Mouse (Mus musculus) cortical plate, adult 2 months (tissue): ENCODE data around the gene Ptprd.

Source experiments
- CTCF ChIP-seq: fragments of 200-500 bp; IDR thresholded peaks from 2 replicates; pipeline ENCODE4 v1.5.1; 2011; ENCODE audit warnings: mild to moderate bottlenecking, control low read depth, low read length; ENCODE audit not compliant: insufficient read depth; ENCODE audit errors: extremely low read depth
- POLR2A ChIP-seq: fragments of 200-500 bp; IDR thresholded peaks from 2 replicates; pipeline ENCODE4 v1.6.1; 2011; ENCODE audit warnings: mild to moderate bottlenecking, low read length, control low read depth; ENCODE audit not compliant: insufficient read depth; ENCODE audit errors: extremely low read depth

DNA sequence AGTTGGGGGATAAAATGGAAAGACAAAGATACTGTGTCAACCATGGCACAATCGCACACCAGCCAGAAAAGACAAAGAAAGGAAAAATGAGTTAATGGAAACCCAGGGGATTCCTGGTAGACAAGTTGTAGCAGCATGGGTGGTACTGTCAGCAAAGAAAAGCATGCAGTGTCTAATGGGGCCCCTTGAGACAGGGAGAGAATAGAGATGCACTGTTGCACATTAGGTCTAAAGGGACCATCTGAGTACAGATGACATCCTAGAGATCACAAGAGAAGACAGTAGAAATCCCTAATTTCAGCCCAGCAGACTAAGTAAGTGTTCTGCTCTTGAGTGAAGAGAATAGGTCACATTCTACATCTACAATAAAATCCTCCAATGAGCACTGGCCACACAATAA is 1993.7 kb downstream of the Ptprd start:
- TF ChIP-seq POLR2A (no peak), CTCF (no peak)
